Mouse (Mus musculus): ENCODE data around the gene Stpg3.

Stpg3 gene

GRCm38 (mm10) chr2:25203631-25204214 is 10.7 kb downstream of the Stpg3 start:
- peak; percentile 31 for DNase-seq (ENCODE audit: low spot score)

DNA sequence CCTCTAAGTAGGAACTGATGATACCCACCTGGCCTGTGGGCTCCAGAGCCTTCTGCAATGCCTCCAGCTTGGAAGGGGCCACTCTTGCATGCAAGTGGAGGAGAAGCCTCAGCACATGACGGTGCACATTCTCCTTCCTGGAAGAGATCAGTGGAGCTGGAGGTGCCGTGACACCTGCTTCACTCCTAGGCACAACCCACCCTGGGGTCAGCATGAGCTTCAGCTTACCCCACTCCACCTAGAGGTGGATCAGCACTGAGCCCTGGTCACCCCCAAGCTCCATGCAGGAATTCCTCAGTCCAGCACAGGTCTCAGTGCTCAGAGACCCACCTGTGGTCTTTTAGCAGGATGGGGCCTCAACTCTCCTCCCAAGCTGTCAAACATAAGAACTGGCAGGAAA is 13.8 kb downstream of the Stpg3 start:
- no peak for DNase-seq (ENCODE audit: low spot score)

GRCm38 (mm10) chr2:25197946-25198345 is 16.5 kb downstream of the Stpg3 start:
- no peak for DNase-seq (ENCODE audit: low spot score)

GRCm38 (mm10) chr2:25197191-25197590 is 17.2 kb downstream of the Stpg3 start:
- DNase-seq (ENCODE audit: low spot score), result no peak

GRCm38 (mm10) chr2:25196172-25196954 is 18.1 kb downstream of the Stpg3 start, which contains the start of gene Tor4a:
TSS of gene Tor4a (minus strand) at chr2:25196886.
- DNase-seq (ENCODE audit: low spot score), result peak; percentile 15

- no peak for DNase-seq (ENCODE audit: low spot score)
Observed at GRCm38 (mm10) chr2:25195211-25196156, 19.0 kb downstream of the Stpg3 start.

GRCm38 (mm10) chr2:25194486-25195171 is 19.8 kb downstream of the Stpg3 start:
- DNase-seq (ENCODE audit: low spot score), result no peak

- no peak for DNase-seq (ENCODE audit: low spot score)
Observed at GRCm38 (mm10) chr2:25194006-25194405, 20.4 kb downstream of the Stpg3 start.

GRCm38 (mm10) chr2:25193330-25193770 is 21.1 kb downstream of the Stpg3 start:
- DNase-seq (ENCODE audit: low spot score), result peak; percentile 96

DNA sequence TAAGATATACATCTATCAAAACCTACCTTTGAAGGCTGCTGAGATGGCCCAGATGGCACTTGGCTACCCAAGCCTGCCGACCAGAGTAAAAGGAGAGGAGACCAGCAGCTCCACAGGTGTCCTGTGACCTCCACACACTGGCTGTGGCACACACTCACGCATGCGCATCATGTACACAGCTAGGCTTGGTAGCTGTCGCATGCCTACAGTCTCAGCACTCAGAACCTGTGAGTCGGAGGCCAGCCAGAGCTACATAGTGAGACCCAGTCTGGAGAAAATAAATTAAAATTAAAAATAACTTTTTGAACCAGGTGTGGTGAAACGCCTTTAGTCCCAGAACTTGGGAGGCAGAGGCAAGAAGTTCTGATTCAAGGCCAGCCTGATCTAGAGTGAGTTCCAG is 26.6 kb downstream of the Stpg3 start:
- no peak for DNase-seq (ENCODE audit: low spot score)

GRCm38 (mm10) chr2:25186575-25186930 is 27.9 kb downstream of the Stpg3 start:
- no peak for DNase-seq (ENCODE audit: low spot score)

DNA sequence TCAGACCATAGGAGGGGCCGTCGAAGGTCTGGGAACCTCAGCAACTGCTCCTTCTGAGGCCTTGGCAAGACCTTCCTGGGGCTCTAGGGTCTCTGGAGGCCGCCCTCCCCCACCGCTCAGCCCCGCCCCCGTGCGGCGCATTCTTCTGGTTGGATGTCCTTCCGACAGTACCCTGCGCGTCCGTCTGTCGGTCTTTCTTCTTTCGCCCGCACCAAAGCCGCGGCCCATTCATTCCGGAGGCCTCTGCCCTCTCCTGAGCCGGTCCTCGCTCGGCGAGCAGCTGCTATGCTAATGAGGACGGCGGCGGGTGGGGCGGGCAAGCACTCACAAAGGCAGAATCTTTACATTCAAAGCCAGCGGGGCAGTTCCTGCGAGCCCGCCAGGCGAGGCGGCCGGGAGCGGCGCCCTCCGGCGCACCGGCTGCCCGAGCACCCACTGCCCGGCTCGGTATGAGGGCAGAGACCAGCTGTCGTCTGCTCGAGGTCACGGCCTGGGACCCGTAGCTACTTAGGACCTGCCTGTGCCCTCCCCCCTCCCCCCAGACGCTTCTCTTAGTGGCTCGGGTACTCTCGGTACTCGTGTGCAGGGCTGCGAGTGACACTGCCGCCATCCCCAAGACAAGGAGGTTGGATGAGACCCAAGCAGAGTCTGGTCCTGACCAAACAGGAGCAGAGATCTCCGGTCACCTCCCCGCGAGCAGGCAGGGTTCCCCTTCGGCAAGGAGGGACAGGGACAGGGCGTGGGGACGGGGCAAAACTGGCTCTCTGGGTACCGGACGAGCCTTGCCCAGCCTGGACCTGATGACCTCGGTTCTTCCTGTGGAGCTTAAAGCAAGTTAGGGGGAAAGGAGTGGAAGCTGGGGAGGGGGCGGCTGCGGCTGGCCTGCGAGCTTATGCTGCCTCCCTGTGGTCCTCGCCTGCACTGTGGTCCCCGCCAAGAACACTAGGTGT is 28.5 kb downstream of the Stpg3 start:
- peak; percentile 87 for DNase-seq (ENCODE audit: low spot score)

DNA sequence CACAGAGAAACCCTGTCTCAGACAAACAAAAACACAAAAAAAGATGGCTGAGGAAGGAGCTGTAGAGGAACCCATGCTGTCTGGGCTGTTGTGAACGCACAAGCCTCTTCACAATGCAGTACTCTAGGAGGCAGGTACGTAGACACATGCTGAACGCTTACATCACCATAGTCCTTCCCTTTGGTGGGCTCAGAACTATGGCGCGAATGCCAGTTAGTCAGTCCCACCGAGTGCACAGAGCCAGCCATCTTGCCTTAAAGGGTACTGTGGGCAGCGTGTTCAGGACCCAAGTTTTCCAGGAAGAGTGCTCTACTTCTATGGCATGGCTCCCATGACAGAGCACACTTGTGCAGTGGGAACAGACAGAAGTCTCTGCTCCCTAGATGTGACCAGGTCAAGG is 29.9 kb downstream of the Stpg3 start:
- no peak for DNase-seq (ENCODE audit: low spot score)

DNA sequence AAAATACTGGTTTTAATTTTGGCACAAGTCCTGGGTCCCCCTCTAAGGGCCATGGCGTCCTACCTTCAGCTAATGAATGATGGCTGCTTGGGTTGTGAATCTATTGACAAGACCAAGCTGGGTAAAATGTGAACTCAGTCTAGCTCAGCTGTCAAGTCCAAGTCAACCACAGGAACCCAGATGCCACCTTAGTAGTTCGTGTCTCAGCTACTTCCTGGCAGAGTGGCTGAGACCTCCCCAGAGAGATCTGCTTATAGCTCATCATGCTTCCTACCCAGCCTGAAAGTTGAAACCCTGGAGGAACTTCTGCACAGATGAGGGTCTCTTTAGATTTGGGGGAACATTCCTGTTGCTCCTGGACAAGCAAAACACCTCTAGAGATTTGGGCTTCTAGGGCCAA is 31.1 kb downstream of the Stpg3 start:
- no peak for DNase-seq (ENCODE audit: low spot score)

GRCm38 (mm10) chr2:25182664-25183063 is 31.8 kb downstream of the Stpg3 start:
- peak; percentile 42 for DNase-seq (ENCODE audit: low spot score)

GRCm38 (mm10) chr2:25181891-25182397 is 32.5 kb downstream of the Stpg3 start:
- DNase-seq (ENCODE audit: low spot score), result peak; percentile 58

GRCm38 (mm10) chr2:25180973-25181890 is 33.2 kb downstream of the Stpg3 start:
- DNase-seq (ENCODE audit: low spot score), result peak; percentile 83

- DNase-seq (ENCODE audit: low spot score), result peak; percentile 96
Observed at GRCm38 (mm10) chr2:25180478-25180903, 33.9 kb downstream of the Stpg3 start, which contains the start of gene Nrarp. TSS of gene Nrarp (plus strand) at chr2:25180758.

- DNase-seq (ENCODE audit: low spot score), result no peak
Observed at GRCm38 (mm10) chr2:25179566-25180217, 34.7 kb downstream of the Stpg3 start.
